Mouse (Mus musculus) C2C12 (cell line): Measurements from ENCODE around the gene Gm49601.

Source experiments
- CTCF ChIP-seq: IDR thresholded peaks from one replicate; pipeline ENCODE4 v1.5.1; 2011; ENCODE audit not compliant: control insufficient read depth, insufficient read depth, insufficient read length
- MAX ChIP-seq: IDR thresholded peaks from one replicate; pipeline ENCODE4 v1.6.1; 2011; ENCODE audit warnings: mild to moderate bottlenecking, control low read depth
- MYOD1 ChIP-seq: IDR thresholded peaks from one replicate; pipeline ENCODE4 v1.6.1; 2011; ENCODE audit warnings: low read depth; ENCODE audit not compliant: control insufficient read depth, insufficient read length
- USF1 ChIP-seq: IDR thresholded peaks from one replicate; pipeline ENCODE4 v1.6.1; 2011; ENCODE audit warnings: low read depth, mild to moderate bottlenecking, control low read depth, moderate library complexity

DNA sequence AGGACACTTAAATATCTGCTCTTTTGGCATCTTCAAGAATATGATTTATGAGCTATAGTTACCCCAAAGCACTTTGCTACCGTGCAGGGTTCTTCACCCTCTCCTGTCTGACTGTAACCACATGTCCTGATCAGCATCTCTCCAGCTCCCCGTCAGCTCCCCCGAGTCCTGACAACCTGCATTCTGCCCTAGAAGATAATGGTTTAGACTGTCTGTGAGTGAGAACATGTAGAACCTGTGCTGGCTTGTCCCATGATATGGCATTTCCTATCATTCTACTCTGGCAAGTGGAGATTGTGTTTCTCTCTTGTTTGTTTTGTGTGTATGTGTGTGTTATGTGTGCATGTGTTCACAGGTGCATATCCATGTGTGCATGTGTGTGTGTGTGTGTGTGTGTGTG, 28.2 kb downstream of the Gm49601 start:
- TF ChIP-seq USF1: no peak
- no peak for TF ChIP-seq CTCF
- no peak for TF ChIP-seq MAX
- no peak for TF ChIP-seq MYOD1
